Mouse (Mus musculus): ENCODE results near the gene Tmed5. TPM values are rescaled to one million over a fixed set of nuclear protein-coding genes. Genes with fewer than 3 reads are reported as not detected.
"Not testable (repeated sequence)": the region's sequence is repeated elsewhere in the genome, so short reads cannot be mapped to it uniquely, and the experiment has no call there.

Tmed5 gene
- total RNA-seq (2021): 10 to 100 TPM; 22.3 to 26.3 TPM
- long read RNA-seq, experiment 1, transcript Tmed5-201 (4 exons, 3,800 nt): major isoform, 22 of 24 reads
- long read RNA-seq, experiment 1, partial matches to known transcripts: 0 of 24 reads
- long read RNA-seq, experiment 1, other reads (novel, unspliced or antisense): 2 of 24 reads
- long read RNA-seq, experiment 2, transcript Tmed5-201 (4 exons, 3,800 nt): major isoform, 36 of 48 reads
- long read RNA-seq, experiment 2, partial matches to known transcripts: 0 of 48 reads
- long read RNA-seq, experiment 2, other reads (novel, unspliced or antisense): 12 of 48 reads

GRCm38 (mm10) chr5:108132441-108133243, at the start of gene Tmed5, which contains the start of gene Ccdc18:
TSS of gene Tmed5 (minus strand) at chr5:108132620.
TSS of gene Ccdc18 (plus strand) at chr5:108132875.
- peak within 1 kb of the TSS; percentile 95 for H3K4me3 ChIP-seq
- DNase-seq (ENCODE audit: low spot score in 2 of 2): peak; percentile 97 to 98
- TF ChIP-seq CTCF (conservative IDR thresholded peaks at IDR 0.05): peak; percentile 61
- peak within 1 kb of the TSS; percentile 84 for H3K27ac ChIP-seq

- peak in 1 of 2 experiments; percentile 11 for DNase-seq (ENCODE audit: low spot score in 2 of 2)
- H3K27ac ChIP-seq: no peak overlapping the region
- peak; percentile 69 for TF ChIP-seq CTCF (conservative IDR thresholded peaks at IDR 0.05)
- H3K4me3 ChIP-seq: no peak overlapping the region
Measured at GRCm38 (mm10) chr5:108163695-108164094, 31.3 kb upstream of the Tmed5 start.

- no peak for TF ChIP-seq CTCF (conservative IDR thresholded peaks at IDR 0.05)
- no peak overlapping the region for H3K4me3 ChIP-seq
- DNase-seq (ENCODE audit: low spot score in 2 of 2): no peak
- no peak overlapping the region for H3K27ac ChIP-seq
Measured at GRCm38 (mm10) chr5:108160796-108161195, 28.4 kb upstream of the Tmed5 start.

- H3K4me3 ChIP-seq: no peak overlapping the region
- no peak for TF ChIP-seq CTCF (conservative IDR thresholded peaks at IDR 0.05)
- H3K27ac ChIP-seq: no peak overlapping the region
- DNase-seq (ENCODE audit: low spot score in 2 of 2): no peak
Measured at GRCm38 (mm10) chr5:108152592-108152991, 20.2 kb upstream of the Tmed5 start.

- peak overlapping the region; percentile 95 for H3K4me3 ChIP-seq
- peak in 1 of 2 experiments; percentile 4 for DNase-seq (ENCODE audit: low spot score in 2 of 2)
- no peak for TF ChIP-seq CTCF (conservative IDR thresholded peaks at IDR 0.05)
- H3K27ac ChIP-seq: peak overlapping the region; percentile 84
Measured at GRCm38 (mm10) chr5:108131849-108132440, 475 bp downstream of the Tmed5 start.

- no peak for DNase-seq (ENCODE audit: low spot score in 2 of 2)
- peak; percentile 49 for TF ChIP-seq CTCF (conservative IDR thresholded peaks at IDR 0.05)
- no peak overlapping the region for H3K27ac ChIP-seq
- no peak overlapping the region for H3K4me3 ChIP-seq
Measured at GRCm38 (mm10) chr5:108120221-108120900, 12.1 kb downstream of the Tmed5 start.

GRCm38 (mm10) chr5:108117693-108118092, 14.7 kb downstream of the Tmed5 start:
- no peak overlapping the region for H3K4me3 ChIP-seq

GRCm38 (mm10) chr5:108109346-108109745, 23.1 kb downstream of the Tmed5 start:
- no peak for DNase-seq (ENCODE audit: low spot score in 2 of 2)
- TF ChIP-seq CTCF (conservative IDR thresholded peaks at IDR 0.05): no peak
- no peak overlapping the region for H3K27ac ChIP-seq
- H3K4me3 ChIP-seq: no peak overlapping the region

More at GRCm38 (mm10) chr5:108117693-108118092, 14.7 kb downstream of the Tmed5 start:
- no peak for TF ChIP-seq CTCF (conservative IDR thresholded peaks at IDR 0.05)
- no peak overlapping the region for H3K27ac ChIP-seq
- no peak for DNase-seq (ENCODE audit: low spot score in 2 of 2)

GRCm38 (mm10) chr5:108104306-108104705, 28.1 kb downstream of the Tmed5 start:
- no peak for TF ChIP-seq CTCF (conservative IDR thresholded peaks at IDR 0.05)
- no peak for DNase-seq (ENCODE audit: low spot score in 2 of 2)
- Histone ChIP-seq H3K27ac (no peak overlapping the region), H3K4me3 (no peak overlapping the region)

GRCm38 (mm10) chr5:108100196-108100595, 32.2 kb downstream of the Tmed5 start:
- no peak for DNase-seq (ENCODE audit: low spot score in 2 of 2)
- Histone ChIP-seq H3K4me3 (no peak overlapping the region), H3K27ac (no peak overlapping the region)
- TF ChIP-seq CTCF (conservative IDR thresholded peaks at IDR 0.05): no peak

- no peak for TF ChIP-seq CTCF (conservative IDR thresholded peaks at IDR 0.05)
- Histone ChIP-seq H3K4me3 (no peak overlapping the region), H3K27ac (no peak overlapping the region)
- no peak for DNase-seq (ENCODE audit: low spot score in 2 of 2)
Measured at GRCm38 (mm10) chr5:108097676-108098075, 34.7 kb downstream of the Tmed5 start.

- H3K4me3 ChIP-seq; DNase-seq (ENCODE audit: low spot score in 2 of 2); H3K27ac ChIP-seq: not testable (repeated sequence)
Measured at GRCm38 (mm10) chr5:108092731-108093130, 39.7 kb downstream of the Tmed5 start.

Measured in layer of hippocampus, adult 2 months (tissue).